Mouse (Mus musculus) layer of hippocampus, adult 11-12 months (tissue): ENCODE data around the gene Olfr959.
A peak's percentile ranks its signal among the peaks of the same experiment; 100 is the strongest.

Experiments used
- DNase-seq: peaks from one replicate; pipeline ENCODE4 v3.0.0; 2022; ENCODE audit warnings: low spot score

The Olfr959 gene

DNA sequence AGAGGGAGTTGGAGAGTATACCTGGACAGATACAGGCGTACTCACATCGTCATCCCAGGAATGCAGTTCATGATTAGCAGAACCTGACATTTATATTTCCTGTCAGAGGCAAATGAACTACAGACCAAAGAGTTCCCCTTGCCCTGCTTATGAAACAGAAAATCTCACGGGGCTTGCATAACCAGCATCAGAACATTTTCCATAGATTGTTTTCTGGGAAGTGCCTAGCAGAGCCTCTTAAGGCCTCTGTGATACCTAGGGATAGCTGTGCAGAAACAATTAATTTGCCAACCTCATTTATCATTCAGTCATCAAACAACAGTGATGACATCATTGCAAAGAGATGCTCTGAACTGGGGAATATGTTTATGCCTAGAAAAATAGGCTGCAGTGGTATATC lies at the start of gene Olfr959:
Gene Olfr959 (minus strand): TSS at position 101 of the 400 bp plus-strand sequence.
- no peak for DNase-seq

DNA sequence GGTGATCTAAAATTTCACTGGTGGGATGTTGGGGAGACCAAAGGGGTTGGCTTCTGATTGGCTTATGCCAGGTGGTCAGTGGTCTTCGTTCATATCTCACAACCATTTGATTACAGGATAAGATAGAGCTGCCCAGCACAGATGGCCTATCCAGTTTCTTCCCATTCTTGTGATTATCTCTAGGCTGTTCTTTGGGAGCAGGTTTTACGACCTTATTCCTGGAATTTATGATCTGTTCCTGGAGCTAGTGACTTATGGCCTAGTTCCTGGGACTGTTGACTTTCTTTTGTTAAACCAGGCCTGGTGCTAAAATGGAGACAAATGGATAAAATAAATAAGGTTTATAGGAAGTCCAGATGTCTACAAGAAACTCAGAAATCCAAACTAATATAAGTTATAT lies 49.3 kb upstream of the Olfr959 start:
- no peak for DNase-seq

DNA sequence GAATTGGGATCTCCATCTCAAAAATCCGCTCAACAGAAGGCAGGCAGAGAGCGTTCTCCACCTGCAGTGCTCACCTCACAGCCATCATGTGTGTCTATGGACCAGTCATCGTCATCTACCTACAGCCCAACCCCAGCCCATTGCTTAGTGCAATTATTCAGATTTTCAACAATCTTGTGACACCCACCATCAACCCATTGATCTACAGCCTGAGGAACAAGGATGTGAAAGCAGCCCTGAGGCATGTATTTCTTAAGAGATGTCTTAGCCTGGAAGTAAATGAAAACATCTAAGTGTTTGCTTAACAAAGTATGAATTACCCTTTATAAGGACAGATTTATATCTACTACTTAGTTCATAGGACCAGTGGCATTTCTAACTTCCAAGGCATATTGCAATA lies 48.4 kb upstream of the Olfr959 start:
- DNase-seq = no peak

DNA sequence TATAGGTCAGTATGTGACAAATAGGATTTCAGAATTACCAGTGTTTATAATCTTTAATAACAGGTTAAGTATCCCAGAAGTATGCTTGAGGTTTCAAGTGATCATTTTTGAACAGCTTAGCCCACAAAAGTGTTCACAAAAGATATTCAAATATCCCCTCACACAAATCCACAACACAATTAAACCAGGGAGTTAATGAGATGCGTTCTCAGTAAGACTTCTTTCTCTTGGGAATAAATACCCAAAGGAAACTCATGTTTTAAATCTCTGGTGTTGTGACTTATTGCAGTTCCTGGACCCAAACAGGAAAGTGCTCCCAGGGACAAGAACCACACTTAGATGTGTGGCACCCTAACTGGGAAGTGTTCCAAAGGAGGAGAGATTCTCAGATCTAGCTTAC lies 45.7 kb upstream of the Olfr959 start, which contains the start of gene Olfr960:
Gene Olfr960 (plus strand): TSS at position 301 of the 400 bp plus-strand sequence.
- no peak for DNase-seq

DNA sequence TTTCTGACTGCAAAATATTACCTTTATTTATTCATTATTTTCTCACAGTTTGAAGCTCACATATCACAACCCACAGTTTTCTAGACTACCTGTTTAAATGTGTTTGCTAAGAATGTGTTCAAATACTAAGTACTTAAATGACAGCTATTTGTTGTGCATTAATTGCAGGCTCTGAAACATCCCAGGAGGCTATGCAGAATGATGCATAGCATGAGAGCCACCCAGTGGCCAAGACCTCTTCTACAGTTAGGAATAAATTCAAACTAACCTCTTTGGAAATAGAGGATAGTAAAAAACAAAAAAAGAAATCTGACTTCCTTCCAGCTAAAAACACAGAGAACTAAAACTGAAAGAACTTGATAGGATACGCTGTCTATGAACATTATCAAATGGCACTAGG lies 36.6 kb upstream of the Olfr959 start:
- peak; percentile 44 for DNase-seq

DNA sequence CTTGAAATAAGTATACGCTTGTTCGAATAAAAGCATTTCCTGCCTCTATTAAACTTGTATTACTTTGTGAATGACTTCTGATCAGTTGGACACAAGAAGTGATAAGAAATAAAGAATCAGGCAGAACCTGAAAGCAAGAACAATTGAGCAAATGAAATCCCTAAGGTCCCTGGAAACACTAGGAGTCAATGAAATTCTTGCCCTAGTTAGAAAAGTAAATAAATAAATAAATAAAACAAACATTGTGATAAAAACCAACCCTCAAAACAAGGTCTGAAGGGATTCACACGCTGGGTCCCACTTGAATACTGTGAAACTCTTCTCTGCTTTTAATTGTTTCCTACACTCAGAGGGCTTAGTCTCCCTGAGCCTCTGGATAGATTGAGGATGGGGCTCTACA lies 35.0 kb upstream of the Olfr959 start, which contains the start of gene Olfr148:
Gene Olfr148 (plus strand): TSS at position 301 of the 400 bp plus-strand sequence.
- no peak for DNase-seq

DNA sequence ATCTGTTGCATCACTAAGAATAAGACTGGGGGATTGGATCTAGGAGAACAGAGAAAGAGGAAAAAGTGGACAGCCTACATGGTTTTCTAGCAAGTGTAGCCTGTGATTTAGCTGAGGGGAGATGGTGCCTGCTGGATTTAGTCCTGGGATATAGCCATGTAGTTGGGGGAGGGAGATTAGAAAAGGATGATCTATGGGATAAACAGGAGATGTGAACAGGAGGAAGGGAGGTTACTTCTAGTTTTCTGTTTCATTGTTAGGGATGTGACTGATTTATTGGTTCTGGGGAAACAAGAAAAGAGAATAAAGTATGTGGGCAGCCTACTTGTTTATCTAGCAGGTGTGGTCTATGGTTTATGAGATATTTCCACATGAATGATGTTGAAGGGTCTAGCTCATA lies 33.1 kb upstream of the Olfr959 start:
- DNase-seq = no peak

DNA sequence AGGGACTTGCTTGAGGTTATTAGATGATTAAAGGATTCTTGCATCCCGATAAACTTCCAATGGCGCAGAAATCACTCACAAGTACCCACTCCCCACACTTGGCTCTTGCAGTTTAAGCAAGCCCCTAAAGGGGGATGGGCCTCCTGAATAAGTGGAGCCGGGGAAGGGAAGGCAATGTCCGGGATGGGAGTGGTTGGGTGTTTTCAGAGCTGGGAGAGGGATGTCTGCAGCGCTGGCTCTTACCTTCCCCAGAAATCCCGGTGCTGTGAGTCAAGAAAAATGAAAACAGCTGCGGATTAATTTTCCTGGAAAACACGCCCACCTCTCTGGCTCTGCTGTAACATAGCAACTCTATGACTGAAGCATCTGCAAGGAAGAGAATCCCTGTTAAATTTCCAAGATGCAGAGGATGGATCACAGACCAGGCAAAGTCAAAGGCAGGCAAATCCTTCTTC lies 28.7 kb upstream of the Olfr959 start, which contains the start of gene AW551984:
Gene AW551984 (minus strand): TSS at position 405 of the 455 bp plus-strand sequence.
- DNase-seq = no peak

DNA sequence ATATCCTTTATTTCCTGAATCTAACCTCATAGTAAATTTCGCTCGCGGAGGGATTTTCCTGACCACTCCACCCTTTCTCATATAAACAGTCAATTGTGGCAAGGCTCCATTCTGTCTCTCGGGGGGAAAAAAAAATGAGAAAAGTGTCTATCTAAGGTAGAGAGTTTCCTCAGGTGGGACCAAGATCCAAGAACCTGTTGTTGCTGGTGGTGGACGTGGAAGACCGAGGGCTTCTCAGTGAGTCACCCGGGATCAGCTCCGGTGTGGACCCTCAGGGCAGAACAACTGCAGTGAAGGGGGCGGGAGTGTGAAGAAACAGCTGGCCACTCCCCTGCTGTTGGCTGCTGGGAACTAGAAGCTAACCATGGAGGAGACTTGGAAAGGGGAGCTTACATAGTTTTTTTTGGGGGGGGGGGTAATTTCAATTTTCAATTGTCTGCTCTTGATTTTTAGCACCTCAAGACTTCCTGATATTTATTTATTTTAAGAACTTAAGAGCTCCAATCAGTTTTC lies 28.0 kb upstream of the Olfr959 start:
- no peak for DNase-seq

DNA sequence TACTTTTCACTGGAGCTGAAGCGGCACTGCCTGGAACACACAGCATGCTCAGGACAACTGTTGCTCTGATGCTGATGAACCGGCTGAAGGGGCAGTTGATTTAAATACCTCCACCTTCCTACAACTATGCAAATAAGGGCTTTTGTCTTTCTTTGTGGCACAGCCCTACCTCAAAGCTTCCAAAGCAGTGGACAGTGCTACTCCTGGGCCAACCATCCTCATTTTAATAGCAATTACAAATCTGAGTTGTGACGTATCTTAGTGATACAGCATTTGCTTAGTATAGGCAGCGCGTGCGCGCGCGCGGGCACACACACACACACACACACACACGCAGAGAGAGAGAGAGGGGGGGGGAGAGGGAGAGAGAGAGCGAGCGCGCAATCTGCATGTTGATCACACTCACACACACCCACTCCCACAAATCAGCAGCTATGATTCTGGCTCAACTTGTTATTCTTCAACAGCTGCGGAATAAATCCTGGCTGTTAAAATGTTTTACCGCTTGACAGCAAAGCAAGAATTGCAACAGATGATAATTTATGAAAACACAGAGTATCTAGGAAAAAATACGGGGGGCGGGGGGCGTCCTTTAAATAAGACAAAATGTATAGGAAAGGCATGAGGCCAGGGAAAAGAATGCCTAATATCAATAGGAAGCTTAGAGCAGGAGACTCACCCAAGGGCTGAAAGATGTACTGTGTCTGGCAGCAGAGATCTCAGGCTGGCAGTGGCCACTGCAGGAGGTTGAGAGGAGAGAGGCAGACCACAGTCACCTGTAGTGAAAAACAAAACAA lies 27.4 kb upstream of the Olfr959 start:
- DNase-seq = peak; percentile 19

DNA sequence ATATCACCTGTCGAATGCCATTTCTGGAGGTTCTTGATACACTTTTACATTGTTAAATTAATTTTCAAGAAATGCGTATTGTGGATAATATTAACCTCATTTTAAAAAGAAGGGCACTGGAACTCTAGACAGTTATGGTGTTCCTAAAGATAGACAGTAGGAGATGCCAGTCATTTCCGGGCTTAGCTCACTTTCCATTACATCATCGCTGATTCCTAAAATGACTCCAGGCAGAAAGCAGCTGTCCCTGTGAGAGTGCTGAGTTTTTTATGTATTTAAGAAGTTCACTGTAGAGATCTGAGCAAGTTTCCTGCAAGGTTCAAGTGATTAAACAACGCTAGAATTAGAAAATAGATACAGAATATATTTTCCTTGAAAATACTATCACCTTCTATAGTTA lies 1.7 kb upstream of the Olfr959 start:
- no peak for DNase-seq

DNA sequence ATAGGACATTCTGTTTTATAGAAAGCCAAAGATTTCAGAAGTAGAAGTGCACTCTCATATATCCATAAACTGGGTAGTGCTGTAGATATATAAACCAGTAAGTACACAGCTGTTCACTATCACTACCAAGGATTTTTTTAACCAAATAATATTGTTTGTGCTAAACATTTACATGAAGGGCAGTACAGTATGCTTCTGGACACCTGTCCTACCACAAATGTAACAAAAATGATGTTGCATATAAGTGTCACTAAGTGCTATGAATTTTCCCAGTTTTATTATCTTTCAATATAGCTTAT lies 17.1 kb downstream of the Olfr959 start:
- DNase-seq = no peak

DNA sequence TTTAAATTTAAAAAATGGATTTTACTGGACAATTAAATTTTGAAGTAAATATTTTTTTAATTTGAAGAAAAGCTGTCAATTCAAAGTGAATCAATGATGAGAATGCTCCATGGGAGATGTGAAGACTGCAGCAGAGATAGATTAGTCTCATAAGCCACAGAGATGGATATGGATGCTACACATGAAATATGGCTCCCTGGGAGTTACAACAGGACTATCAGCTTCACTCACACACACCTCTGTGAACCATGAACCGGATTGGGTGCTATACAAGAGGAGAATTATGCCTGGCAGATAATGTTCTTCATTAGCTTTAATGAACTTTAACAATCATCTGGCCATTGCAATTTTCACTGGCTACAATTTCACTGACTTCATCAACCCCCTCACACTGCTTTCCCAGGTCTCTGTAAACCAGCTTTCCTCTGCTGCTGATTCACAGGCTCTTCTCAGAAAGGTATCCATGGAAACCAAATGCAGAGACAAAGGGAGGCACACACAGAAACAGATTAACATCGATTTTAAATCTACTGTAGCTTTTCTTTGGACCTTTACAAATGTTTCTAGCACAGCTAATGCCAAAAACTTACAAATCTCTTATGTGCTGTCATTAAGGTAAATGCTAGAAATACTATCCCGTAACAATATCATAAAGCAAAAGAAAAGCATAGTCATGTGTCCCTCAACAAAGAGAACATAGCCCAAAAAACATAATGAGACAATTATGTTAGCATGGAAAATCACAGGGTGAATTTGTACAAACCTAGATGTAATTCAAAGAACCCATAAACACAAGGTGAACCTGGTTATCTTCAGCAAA lies 17.6 kb downstream of the Olfr959 start:
- peak; percentile 27 for DNase-seq

DNA sequence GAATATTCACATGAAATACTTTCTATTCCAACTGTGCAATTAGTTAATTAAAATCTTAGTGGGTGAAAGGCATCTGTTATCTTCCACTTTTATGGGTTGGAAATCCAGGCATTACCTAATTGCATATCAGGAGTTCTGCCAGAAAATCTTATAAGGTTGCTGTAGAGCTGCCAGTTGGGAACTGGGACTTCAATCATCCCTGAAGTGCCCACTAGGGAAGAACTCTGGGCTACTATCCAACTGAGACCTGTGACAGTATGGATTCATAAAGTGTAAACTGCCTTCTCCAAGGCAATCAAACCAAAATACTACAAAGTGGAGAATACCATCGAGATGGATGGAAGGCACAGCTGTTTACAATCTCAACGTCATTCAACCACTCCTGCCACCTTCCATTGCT lies 21.4 kb downstream of the Olfr959 start, which contains the start of gene Olfr958:
Gene Olfr958 (minus strand): TSS at position 109 of the 400 bp plus-strand sequence.
- peak; percentile 6 for DNase-seq

DNA sequence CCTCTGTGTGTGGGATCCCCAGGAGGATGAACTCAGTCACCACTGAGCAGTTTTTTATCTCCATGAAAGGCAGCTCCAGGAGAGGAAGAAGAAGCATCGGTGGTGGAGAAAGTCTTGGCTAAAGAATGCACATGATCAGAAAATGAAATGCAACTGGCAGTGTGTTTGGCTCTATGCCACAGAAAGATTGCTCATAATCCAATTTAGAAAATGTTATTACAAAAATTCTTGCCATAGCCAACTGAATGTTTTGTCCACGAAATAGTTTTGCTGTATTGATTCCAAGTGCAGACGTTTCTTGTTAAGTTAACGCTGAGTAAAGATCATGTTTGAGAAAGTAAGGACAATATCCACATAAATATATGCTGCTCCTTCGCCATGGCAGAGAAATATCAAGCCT lies 24.6 kb downstream of the Olfr959 start:
- DNase-seq = peak; percentile 14

DNA sequence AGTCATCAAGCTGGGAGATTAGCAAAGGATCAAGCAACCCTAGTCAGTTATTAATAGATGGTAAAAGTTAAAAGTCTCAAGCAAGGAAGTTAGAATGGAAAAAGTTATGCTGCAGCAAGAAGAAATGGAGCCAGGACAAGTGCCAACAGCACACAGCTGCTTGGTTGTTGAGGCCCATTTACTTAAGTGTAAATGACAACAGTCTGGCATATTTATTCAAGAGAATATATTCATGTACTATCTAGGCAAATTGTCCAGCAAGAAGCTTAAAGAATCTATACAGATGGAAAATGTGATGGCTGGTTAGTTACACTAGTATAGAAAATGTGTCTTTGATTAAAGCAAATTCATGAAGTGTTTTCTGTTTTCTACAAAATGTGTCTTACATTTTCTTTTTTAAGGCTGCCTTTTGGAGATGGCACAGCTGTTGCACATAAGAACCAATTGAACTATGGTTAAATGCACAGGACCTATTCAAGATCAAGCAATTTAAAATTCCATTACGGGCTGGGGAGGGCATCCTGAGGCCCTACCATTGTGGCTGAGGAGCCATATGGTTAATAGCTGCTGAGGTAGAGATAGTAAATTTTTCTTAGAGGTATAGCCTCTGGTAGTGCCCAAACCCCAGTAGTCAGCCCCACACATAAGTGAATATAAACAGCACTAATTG lies 51.6 kb downstream of the Olfr959 start:
- no peak for DNase-seq
